Mouse (Mus musculus): ENCODE results near the gene Fam168a. TPM values are rescaled to one million over a fixed set of nuclear protein-coding genes. Genes with fewer than 3 reads are reported as not detected.

The Fam168a gene
- polyA plus RNA-seq, 1 experiment from 2014 or later = 46.1 TPM

Small RNA genes lying within 50 kb of the gene (microRNA-seq; reads per million reads assigned to microRNA genes)
- gene Mir3102 = 97.3 reads per million, percentile 58 among the genes with 10 or more reads in this experiment

Other genes with a start within 250 kb of the Fam168a start
- gene Ucp3, start 233.6 kb upstream of the Fam168a start, polyA plus RNA-seq (2014; fragmentation: Nextera tagmentation; extraction: Ambion mirVana) = not detected in 2 replicates
- 157 and 179 TPM in 2 replicates for gene Ucp2, start 213.3 kb upstream of the Fam168a start, polyA plus RNA-seq (2014; fragmentation: Nextera tagmentation; extraction: Ambion mirVana)
- 0.24 and 0.26 TPM in 2 replicates for gene Dnajb13, start 191.7 kb upstream of the Fam168a start, polyA plus RNA-seq (2014; fragmentation: Nextera tagmentation; extraction: Ambion mirVana)
- gene Coa4, start 169.6 kb upstream of the Fam168a start, polyA plus RNA-seq (2014; fragmentation: Nextera tagmentation; extraction: Ambion mirVana) = 33.8 and 36.9 TPM in 2 replicates
- gene Rab6a, start 99.2 kb upstream of the Fam168a start, polyA plus RNA-seq (2014; fragmentation: Nextera tagmentation; extraction: Ambion mirVana) = 118 and 121 TPM in 2 replicates
- 89.4 and 94.6 TPM in 2 replicates for gene Mrpl48, start 98.3 kb upstream of the Fam168a start, polyA plus RNA-seq (2014; fragmentation: Nextera tagmentation; extraction: Ambion mirVana)
- gene Plekhb1, start 44.2 kb upstream of the Fam168a start, polyA plus RNA-seq (2014; fragmentation: Nextera tagmentation; extraction: Ambion mirVana) = 16.2 and 19.1 TPM in 2 replicates
- 1.9 and 2.0 TPM in 2 replicates for gene Relt, start 156.8 kb downstream of the Fam168a start, polyA plus RNA-seq (2014; fragmentation: Nextera tagmentation; extraction: Ambion mirVana)
- gene Arhgef17, start 225.5 kb downstream of the Fam168a start, polyA plus RNA-seq (2014; fragmentation: Nextera tagmentation; extraction: Ambion mirVana) = 12.9 and 14.2 TPM in 2 replicates